Mouse (Mus musculus) G1E (cell line): ENCODE results near the gene Commd9.

Experiments used
- CTCF ChIP-seq: IDR thresholded peaks from 2 replicates; pipeline ENCODE4 v1.5.1; 2012; ENCODE audit warnings: low read depth, low read length, inconsistent platforms, mixed read lengths
- GATA1 ChIP-seq: IDR thresholded peaks from 2 replicates; pipeline ENCODE4 v1.6.1; 2012; ENCODE audit warnings: borderline replicate concordance, low read length, inconsistent platforms, mixed read lengths
- GATA2 ChIP-seq: IDR thresholded peaks from 2 replicates; pipeline ENCODE4 v1.6.1; 2012; ENCODE audit warnings: low read depth, low read length, inconsistent platforms, borderline replicate concordance
- POLR2AphosphoS5 ChIP-seq: IDR thresholded peaks from 2 replicates; pipeline ENCODE4 v1.6.1; 2012; ENCODE audit warnings: low read depth, low read length, inconsistent platforms; ENCODE audit not compliant: insufficient replicate concordance
- TAL1 ChIP-seq: conservative IDR thresholded peaks from 2 replicates; pipeline ENCODE4 v1.6.1; 2012; ENCODE audit warnings: low read depth, low read length, inconsistent platforms, mixed read lengths

DNA sequence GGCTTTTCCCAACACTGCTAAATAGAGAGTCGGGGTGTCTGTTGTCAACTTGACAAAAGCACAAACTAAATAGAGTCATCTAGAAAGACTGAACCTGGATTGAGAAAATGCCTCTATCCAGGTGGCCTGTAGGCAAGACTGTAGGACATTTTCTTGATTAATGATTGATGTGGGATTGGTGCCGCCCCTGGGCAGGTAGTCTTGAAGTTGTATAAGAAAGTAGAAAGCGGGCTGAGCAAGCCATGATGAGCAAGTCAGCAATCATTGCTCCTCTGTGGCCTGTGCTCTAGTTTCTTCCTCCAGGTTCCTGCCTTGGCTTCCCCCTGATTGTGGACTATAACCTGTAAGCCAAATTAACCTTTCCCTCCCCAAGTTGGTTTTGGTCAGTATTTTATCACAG is 8.1 kb downstream of the Commd9 start:
- no peak for TF ChIP-seq CTCF
- no peak for TF ChIP-seq GATA1
- no peak for TF ChIP-seq POLR2AphosphoS5
- no peak for TF ChIP-seq TAL1
- TF ChIP-seq GATA2: no peak
